Mouse (Mus musculus) liver, embryonic 14.5 days (tissue): ENCODE results near the gene Tmem236.

Experiments used
- CTCF ChIP-seq: IDR thresholded peaks from 2 replicates; pipeline ENCODE4 v1.5.1; 2016; ENCODE audit warnings: antibody characterized with exemption, low read depth, control low read depth
- EP300 ChIP-seq: IDR thresholded peaks from 2 replicates; pipeline ENCODE4 v1.6.1; 2016; ENCODE audit warnings: antibody characterized with exemption, low read depth

DNA sequence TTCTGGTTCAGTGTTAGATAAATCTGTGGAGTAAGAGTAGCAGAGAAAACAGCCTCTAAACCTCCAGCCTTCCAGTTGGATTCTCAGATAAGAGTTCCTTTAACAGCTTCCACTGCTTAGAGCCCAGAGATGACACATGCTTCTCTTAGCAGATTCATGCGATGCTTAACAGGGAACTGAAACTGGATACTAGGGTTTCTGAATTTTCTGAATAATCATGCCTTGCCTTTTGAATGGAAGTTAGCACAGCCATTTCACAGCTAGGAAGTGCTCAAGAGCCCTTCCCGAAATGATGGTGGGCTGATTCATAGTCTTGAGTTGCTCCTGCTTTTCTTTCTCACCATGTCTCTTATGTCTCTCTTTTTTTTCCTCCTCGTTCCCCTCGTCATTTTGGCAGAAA lies 32.5 kb downstream of the Tmem236 start:
- TF ChIP-seq EP300 (no peak), CTCF (no peak)
